Mouse (Mus musculus) liver, embryonic 11.5 days (tissue): ENCODE results near the gene Mrpl47. TPM values are rescaled to one million over a fixed set of nuclear protein-coding genes. Genes with fewer than 3 reads are reported as not detected.
A peak's percentile ranks its signal among the peaks of the same experiment; 100 is the strongest.

Experiments used
- ATAC-seq: fragments of 200-750 bp; cut with Nextera tagmentation; replicated peaks from 2 replicates; pipeline ENCODE4 v1.8.0; 2017; ENCODE audit warnings: moderate number of reproducible peaks, mild to moderate bottlenecking, moderate TSS enrichment, moderate library complexity; ENCODE audit not compliant: low FRiP score
- DNase-seq: peaks from one replicate; pipeline ENCODE4 v3.0.0-alpha.2; 2017; ENCODE audit warnings: low spot score
- H3K27ac ChIP-seq: fragments of 300-500 bp; sonication (generic); 2 replicates; pipeline ENCODE4 v1.5.1; 2014; ENCODE audit warnings: mild to moderate bottlenecking, low read depth, low read length, control low read depth
- H3K27me3 ChIP-seq: fragments of 300-500 bp; sonication (generic); replicated peaks from 2 replicates; pipeline ENCODE4 v1.6.1; 2014; ENCODE audit warnings: low read length, mixed read lengths; ENCODE audit not compliant: control insufficient read depth, insufficient read depth
- H3K36me3 ChIP-seq: fragments of 300-500 bp; sonication (generic); 2 replicates; pipeline ENCODE4 v1.6.1; 2014; ENCODE audit warnings: mild to moderate bottlenecking, low read length, moderate library complexity, mixed read lengths; ENCODE audit not compliant: control insufficient read depth, insufficient read depth
- H3K4me1 ChIP-seq: fragments of 300-500 bp; sonication (generic); replicated peaks from 2 replicates; pipeline ENCODE4 v1.6.1; 2014; ENCODE audit warnings: low read length, mixed read lengths; ENCODE audit not compliant: control insufficient read depth, insufficient read depth
- H3K4me2 ChIP-seq: fragments of 300-500 bp; sonication (generic); 2 replicates; pipeline ENCODE4 v1.6.1; 2014; ENCODE audit warnings: mild to moderate bottlenecking, control low read depth, moderate library complexity
- H3K4me3 ChIP-seq: fragments of 300-500 bp; sonication (generic); 2 replicates; pipeline ENCODE4 v1.5.1; 2014; ENCODE audit warnings: low read depth, low read length, control low read depth
- H3K9ac ChIP-seq: fragments of 300-500 bp; sonication (generic); 2 replicates; pipeline ENCODE4 v1.6.1; 2014; ENCODE audit warnings: low read depth, low read length, control low read depth
- H3K9me3 ChIP-seq: fragments of 300-500 bp; sonication (generic); 2 replicates; pipeline ENCODE4 v1.6.1; 2016; ENCODE audit warnings: low read length, inconsistent platforms, mixed read lengths; ENCODE audit not compliant: control insufficient read depth
- WGBS: fragments of 180-500 bp; shearing (Covaris S2); extraction: QIAGEN DNeasy Blood & Tissue Kit; methylation state at CpG from one replicate; pipeline ENCODE4 v1.1.7; 2014; 5-methylcytosine and 5-hydroxymethylcytosine counted together
- polyA plus RNA-seq: library from polyadenylated mRNA; unstranded; fragments of >200 nt; fragmentation: Nextera tagmentation; extraction: Ambion mirVana; gene quantifications from 2 replicates; pipeline ENCODE4 v1.2.1, GENCODE M21; 2014

Mrpl47 gene
- polyA plus RNA-seq, 1 experiment from 2014 or later, result 50.5 TPM

GRCm38 (mm10) chr3:32687156-32687555 lies 50.2 kb downstream of the Mrpl47 start:
- DNase-seq (no peak), ATAC-seq (no peak)
- WGBS, result 57% methylated on average over 4 of the region's 4 CpGs
- no peak overlapping the region for H3K27ac ChIP-seq
- peaks cover 11% of the 10 kb centered on the region for H3K4me1 ChIP-seq
- H3K9me3 ChIP-seq, result no peaks in the 10 kb centered on the region
- no peaks in the 10 kb centered on the region for H3K27me3 ChIP-seq
- H3K9ac ChIP-seq, result no peak overlapping the region
- H3K4me2 ChIP-seq, result no peak overlapping the region
- H3K36me3 ChIP-seq, result no peaks in the 10 kb centered on the region
- H3K4me3 ChIP-seq, result no peak overlapping the region

- Histone ChIP-seq H3K4me2 (no peak overlapping the region), H3K4me3 (no peak overlapping the region), H3K27me3 (no peaks in the 10 kb centered on the region), H3K9ac (no peak overlapping the region), H3K4me1 (peaks cover 11% of the 10 kb centered on the region), H3K27ac (no peak overlapping the region), H3K36me3 (no peaks in the 10 kb centered on the region), H3K9me3 (no peaks in the 10 kb centered on the region)
- 56% methylated on average over 1 of the region's 1 CpGs for WGBS
- no peak for DNase-seq
- no peak; the same call in 1 of the 2 replicates for ATAC-seq
Observed at GRCm38 (mm10) chr3:32686537-32686936, 50.9 kb downstream of the Mrpl47 start.

GRCm38 (mm10) chr3:32684631-32685030 lies 52.8 kb downstream of the Mrpl47 start:
- Histone ChIP-seq H3K27me3 (no peaks in the 10 kb centered on the region), H3K27ac (no peak overlapping the region), H3K9me3 (no peaks in the 10 kb centered on the region), H3K9ac (no peak overlapping the region), H3K36me3 (no peaks in the 10 kb centered on the region), H3K4me3 (no peak overlapping the region), H3K4me1 (no peaks in the 10 kb centered on the region), H3K4me2 (no peak overlapping the region)
- DNase-seq, result no peak
- WGBS, result 78% methylated on average over 3 of the region's 3 CpGs
- ATAC-seq, result no peak

DNA sequence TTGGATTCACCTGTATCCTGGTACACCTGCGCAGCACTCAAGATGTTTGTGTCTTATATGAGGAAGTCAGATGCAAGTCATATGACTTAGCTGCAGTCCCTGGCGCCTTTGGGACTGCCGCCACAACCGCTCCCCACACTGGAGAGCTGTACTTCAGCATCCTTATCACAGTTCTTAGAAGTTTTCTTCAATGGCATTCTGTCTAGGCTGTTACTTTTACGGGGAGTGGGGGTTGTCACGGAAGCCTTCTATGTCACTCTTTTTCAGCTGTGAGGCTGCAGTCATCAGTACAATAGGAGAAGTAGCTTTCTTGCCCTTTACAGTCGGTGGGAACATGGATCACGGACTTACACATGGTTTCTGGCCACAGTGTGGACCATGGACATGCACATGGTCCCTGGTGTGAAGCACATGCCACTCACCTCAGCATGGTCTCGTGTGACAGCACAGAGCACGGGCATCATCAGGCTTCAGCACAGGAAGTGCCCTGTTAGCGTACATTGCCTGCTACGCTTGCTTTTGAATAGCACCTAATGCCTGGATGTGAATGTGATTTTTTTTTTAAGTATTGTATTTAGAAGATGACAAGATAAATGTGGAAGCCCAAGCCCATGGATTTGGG lies 54.4 kb downstream of the Mrpl47 start:
- ATAC-seq, result no peak

DNA sequence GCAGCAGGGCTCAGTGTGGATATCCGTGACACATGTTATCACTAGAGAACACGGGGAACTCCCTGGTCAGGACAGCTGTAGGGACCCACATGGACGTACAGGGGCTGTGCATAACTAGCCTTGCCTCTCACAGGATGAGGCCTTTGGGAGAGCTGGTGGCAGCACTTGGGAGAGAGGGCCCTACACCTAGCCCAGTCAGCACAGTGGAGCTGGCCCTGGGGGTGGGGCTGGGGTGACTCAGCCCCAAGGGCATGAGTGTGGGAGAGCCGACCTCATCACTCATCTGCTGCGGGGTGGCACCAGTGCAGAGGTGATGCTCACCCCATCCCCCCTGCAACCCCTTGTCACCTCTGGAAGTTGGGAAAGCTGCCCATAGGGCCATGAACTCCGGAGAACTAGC lies 61.0 kb downstream of the Mrpl47 start:
- Histone ChIP-seq H3K4me3 (no peak overlapping the region), H3K4me2 (no peak overlapping the region), H3K27me3 (no peaks in the 10 kb centered on the region; the same call in 1 of the 2 replicates), H3K4me1 (no peaks in the 10 kb centered on the region), H3K9me3 (no peaks in the 10 kb centered on the region), H3K9ac (no peak overlapping the region), H3K27ac (no peak overlapping the region), H3K36me3 (no peaks in the 10 kb centered on the region)
- DNase-seq (no peak), ATAC-seq (0 out of 2 replicates have a peak, but pooled peaks have one; percentile 10)
- 70% methylated on average over 6 of the region's 6 CpGs for WGBS

More for the DNA sequence above, 54.4 kb downstream of the Mrpl47 start:
- Histone ChIP-seq H3K9me3 (no peaks in the 10 kb centered on the region), H3K27me3 (no peaks in the 10 kb centered on the region), H3K27ac (no peak overlapping the region), H3K4me2 (no peak overlapping the region), H3K4me1 (no peaks in the 10 kb centered on the region), H3K4me3 (no peak overlapping the region), H3K9ac (no peak overlapping the region), H3K36me3 (no peaks in the 10 kb centered on the region)
- DNase-seq, result no peak
- WGBS, result 72% methylated on average over 11 of the region's 12 CpGs

Other genes starting within 250 kb of the Mrpl47 start
- 0.29 TPM in 1 of 2 replicates, not detected in the other for gene Kcnmb3, start 245.4 kb downstream of the Mrpl47 start, polyA plus RNA-seq
- 56.5 and 59.8 TPM in 2 replicates for gene Zfp639, start 227.3 kb downstream of the Mrpl47 start, polyA plus RNA-seq
- gene Mfn1, start 208.1 kb downstream of the Mrpl47 start, polyA plus RNA-seq, result 32.7 and 36.6 TPM in 2 replicates
- gene Gnb4, start 121.0 kb downstream of the Mrpl47 start, polyA plus RNA-seq, result 24.9 and 27.2 TPM in 2 replicates
- gene Actl6a, start 31.3 kb downstream of the Mrpl47 start, polyA plus RNA-seq, result 195 and 196 TPM in 2 replicates
- 268 and 280 TPM in 2 replicates for gene Ndufb5, start 615 bp downstream of the Mrpl47 start, polyA plus RNA-seq
- 3.1 and 3.6 TPM in 2 replicates for gene Usp13, start 79.9 kb upstream of the Mrpl47 start, polyA plus RNA-seq